Mouse (Mus musculus) frontal cortex, postnatal 25 days (tissue): ENCODE measurements around the gene Pde6h.
"Not testable (repeated sequence)": the region's sequence is repeated elsewhere in the genome, so short reads cannot be mapped to it uniquely, and the experiment has no call there.

Source experiments
- DNase-seq, 2 experiments: peaks; one replicate each; pipeline ENCODE4 v3.0.0; 2022; ENCODE audit warnings: low spot score in 2 of 2

Pde6h gene

GRCm38 (mm10) chr6:136923532-136923931 lies at the start of gene Pde6h:
Gene Pde6h (plus strand): TSS chr6:136923832.
- no peak for DNase-seq

GRCm38 (mm10) chr6:136874599-136874998 lies 49.0 kb upstream of the Pde6h start:
- DNase-seq: peak in 1 of 2 experiments; percentile 14

GRCm38 (mm10) chr6:136875670-136876069 lies 48.0 kb upstream of the Pde6h start, which contains the start of gene Mgp:
Gene Mgp (minus strand): TSS chr6:136875823.
- DNase-seq: peak; percentile 13 to 48

GRCm38 (mm10) chr6:136881678-136882077 lies 42.0 kb upstream of the Pde6h start:
- DNase-seq: no peak

DNA sequence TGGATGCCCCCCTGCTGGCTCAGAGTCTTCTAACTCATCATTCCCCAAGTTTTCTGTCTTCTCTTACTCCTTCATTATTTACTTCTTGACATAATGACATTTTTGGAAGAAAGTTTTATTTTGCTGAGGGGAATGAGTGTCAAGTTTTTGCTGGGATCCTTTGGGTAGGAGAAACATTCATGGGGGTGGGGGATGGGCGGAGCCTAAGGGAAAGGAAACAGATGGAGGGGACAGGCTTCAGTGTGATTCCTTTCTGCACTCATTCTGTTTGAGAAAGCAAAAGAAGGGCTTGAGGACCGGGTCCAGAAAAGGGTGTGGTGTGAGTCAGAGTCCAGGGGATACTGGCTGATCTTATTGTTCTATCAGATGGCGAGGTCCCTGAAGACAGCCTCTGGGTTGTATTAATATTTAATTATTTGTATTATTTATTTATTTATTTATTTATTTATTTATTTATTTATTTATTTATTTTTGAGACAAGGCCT lies 40.2 kb upstream of the Pde6h start:
- DNase-seq: no peak

DNA sequence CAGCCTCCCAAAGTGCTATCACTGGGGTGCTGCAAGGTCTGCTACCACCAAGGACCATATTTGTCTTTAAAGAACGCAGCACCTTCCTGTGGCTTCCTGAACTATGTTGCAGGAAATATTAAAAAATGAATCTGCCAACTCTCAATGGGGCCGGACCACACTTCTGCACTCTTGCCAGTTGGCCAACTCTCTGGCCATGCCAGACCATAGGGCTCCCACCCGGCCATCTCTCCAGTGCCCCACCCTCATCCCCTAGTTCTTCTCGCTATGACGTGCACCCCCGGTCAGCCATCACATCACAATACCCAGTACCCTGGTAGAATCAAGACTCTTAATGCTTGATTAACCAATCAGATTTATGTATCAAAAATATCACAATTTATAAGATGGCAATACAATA lies 39.7 kb upstream of the Pde6h start:
- DNase-seq: no peak

- not testable (repeated sequence) for DNase-seq
These were observed 38.9 kb upstream of the Pde6h start for GRCm38 (mm10) chr6:136884766-136885165.

DNA sequence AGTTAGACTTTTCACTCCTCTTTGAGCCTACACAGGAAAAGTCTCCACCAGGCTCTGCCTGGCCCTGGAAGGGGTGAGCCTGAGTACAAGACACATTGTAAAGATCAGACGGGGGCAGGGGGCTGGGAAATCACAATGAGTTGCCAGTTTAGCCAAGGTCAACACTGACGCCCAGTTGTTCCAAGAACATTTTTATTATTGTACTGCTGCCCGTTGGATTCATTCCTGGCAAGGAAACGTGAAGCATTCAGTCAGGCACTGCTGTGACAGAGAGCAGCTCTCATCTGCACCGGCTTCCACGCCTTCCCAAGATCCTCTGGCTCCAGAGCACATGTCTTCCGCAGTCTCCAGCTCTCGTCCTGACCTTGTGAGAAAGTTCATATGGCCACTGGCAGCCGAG lies 35.8 kb upstream of the Pde6h start:
- no peak for DNase-seq

- no peak for DNase-seq
These were observed 34.6 kb upstream of the Pde6h start for GRCm38 (mm10) chr6:136889067-136889466.

DNA sequence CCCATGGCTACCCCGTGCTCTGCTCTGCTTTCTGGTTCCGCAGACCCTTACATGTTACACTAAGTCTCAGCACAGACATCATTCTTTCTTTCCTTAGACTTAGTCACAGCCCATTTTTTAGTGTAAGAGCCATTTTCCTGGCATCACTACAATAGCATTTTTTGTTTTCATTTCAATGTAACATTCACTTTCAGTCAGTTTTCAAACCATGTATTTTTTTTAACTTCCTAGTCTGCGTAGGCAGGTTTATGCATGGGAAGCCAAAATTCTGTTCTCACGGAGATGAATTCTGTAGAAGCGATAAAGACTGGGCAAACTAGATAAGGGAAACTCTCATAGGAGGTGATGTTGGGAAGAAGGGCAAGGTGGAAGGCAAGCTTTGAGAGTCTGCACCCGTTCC lies 34.1 kb upstream of the Pde6h start:
- no peak for DNase-seq

- no peak for DNase-seq
These were observed 31.6 kb upstream of the Pde6h start for GRCm38 (mm10) chr6:136892002-136892401.

GRCm38 (mm10) chr6:136894532-136895339 lies 28.9 kb upstream of the Pde6h start:
- DNase-seq: no peak

DNA sequence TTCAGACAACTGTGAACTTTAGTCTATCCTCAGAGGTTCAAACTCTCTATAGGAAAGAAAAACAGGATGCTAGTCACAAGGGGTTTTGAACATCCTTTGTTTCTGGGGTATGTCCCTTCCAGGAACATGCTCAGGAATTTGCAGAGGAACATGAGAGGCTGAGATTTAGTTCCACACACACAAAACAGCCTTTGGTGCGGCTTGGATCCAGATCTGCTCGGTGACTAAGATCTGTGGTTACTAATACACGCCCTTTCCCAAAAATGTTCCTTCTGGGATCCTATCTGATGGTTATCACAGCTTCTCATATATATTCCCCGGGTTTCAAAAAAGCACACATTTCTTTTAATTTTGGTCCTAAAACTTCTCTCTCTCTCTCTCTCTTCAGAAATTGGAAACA lies 25.8 kb upstream of the Pde6h start:
- DNase-seq: no peak

DNA sequence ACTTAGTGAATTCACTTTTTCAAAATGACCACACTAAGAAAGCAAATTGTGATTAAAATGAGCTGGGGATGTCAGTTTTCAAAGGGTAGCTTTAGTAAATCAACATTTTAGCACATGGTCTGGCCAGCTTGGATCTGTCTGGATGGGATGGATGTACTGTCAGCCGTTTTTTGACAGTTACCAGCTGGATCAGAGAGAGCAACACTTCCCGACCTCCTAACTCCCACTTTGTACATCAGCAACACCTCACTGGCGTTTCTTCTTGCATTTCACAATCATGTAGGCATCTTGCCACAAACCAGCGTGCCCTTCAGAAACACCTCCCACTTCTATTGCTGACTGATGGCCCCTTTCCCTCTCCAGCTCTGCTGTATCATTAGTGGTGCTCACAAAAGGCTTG lies 25.4 kb upstream of the Pde6h start:
- DNase-seq: no peak

DNA sequence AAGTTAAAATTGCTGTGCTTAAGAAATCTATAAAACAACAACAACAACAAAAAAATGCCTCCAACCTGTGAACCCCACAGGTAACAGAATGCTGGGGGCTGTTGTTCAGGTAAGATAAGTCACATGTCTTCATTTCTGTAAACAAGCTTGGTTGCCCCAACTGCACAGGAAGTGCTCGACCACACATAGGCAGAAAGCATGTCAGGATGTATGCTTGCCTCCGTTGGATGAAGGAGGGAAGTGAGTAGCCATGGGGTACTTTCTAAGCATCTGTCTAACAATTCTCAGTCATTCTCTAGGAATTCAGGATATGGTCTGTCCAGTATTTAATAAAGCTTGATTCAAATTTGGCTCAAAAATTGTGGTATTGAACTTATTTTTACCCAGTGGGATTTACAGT lies 24.7 kb upstream of the Pde6h start:
- no peak for DNase-seq

- DNase-seq: no peak
These were observed 23.1 kb upstream of the Pde6h start for GRCm38 (mm10) chr6:136900369-136901009.

DNA sequence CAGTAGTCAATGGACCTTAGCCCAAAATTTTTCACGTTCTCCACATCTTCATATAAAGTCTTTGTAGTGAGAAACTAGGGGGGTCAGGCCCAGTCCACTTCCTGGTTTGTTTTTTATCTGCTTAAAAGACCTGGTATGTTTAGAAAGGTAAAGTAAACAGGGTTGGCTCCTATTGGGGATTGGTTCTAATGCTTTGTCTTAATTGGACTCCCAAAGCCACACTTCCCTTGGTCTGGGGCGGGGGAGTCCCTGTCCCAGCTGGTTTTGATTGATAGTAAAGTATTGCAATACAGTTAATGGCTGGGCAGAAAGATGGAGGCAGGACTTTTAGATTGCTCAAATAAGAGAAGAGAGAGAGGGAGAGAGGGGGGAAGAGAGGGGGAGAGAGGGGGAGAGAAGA lies 22.6 kb upstream of the Pde6h start:
- no peak for DNase-seq

GRCm38 (mm10) chr6:136902527-136902926 lies 21.1 kb upstream of the Pde6h start:
- no peak for DNase-seq

DNA sequence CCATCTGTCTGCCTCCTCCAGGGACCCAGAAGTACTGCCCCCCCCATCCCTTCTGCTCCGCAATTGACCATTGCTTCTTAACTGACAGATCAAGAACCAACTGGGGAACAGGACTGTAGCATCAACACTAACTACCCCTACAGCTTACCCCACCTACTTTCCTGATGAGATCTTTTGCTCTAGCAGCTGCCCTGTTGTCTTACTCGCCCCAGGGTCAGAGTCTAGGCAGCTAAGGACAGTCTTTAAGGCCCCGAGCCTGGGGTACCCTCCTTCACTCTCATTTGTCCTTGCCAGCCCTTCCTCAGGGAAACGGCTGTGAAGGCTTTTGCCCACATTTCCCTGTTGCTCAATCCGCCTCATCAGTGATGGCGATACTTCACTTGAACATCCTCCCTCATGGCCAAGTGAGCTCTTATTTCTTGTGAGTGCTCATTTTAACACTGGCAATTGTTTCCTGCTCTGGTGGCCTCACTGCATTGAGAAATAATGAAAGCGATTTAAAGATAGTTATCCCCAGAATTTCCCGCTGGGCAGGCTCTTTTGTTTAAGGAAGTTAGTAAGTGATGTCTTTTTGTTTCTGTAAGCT lies 19.7 kb upstream of the Pde6h start:
- no peak for DNase-seq

DNA sequence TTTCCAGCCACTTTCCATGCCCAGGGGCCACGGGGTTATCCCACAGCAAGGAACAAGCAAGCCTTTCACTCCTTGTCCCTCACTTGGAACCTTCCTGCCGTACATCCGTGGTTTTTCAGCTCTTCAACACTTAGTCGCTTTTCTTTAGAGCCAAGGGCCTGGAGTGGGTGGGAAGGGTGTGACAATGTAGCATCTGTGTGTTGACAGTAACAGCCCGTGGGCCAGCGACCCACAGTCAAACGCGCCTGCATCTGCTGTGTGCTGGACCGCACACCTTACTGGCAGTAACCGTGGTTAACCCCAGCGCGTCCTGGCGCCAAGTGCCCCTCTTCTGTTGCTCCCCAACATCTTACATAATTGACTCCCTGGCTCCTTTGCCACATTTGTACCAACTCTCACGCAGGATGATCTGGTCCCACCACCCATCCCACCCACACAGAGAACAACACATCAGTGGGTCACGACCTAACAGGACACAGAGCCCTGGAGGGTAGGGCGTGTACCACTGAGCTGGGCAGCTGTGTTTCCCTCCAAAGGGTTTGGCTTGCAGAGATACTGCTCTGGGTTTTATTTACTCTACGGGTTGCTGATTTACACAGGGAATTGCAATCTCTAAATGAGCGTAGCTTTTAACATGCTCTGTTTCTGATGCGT lies 17.2 kb upstream of the Pde6h start:
- DNase-seq: no peak

- DNase-seq: no peak
These were observed 16.7 kb upstream of the Pde6h start for GRCm38 (mm10) chr6:136906937-136907293.

- DNase-seq: no peak
These were observed 13.3 kb upstream of the Pde6h start for GRCm38 (mm10) chr6:136910247-136910890.
